Mouse (Mus musculus): ENCODE results near the gene Gemin4. TPM values are rescaled to one million over a fixed set of nuclear protein-coding genes. Genes with fewer than 3 reads are reported as not detected.

Gemin4 gene
- polyA plus RNA-seq, 1 experiment, result 19.4 TPM

DNA sequence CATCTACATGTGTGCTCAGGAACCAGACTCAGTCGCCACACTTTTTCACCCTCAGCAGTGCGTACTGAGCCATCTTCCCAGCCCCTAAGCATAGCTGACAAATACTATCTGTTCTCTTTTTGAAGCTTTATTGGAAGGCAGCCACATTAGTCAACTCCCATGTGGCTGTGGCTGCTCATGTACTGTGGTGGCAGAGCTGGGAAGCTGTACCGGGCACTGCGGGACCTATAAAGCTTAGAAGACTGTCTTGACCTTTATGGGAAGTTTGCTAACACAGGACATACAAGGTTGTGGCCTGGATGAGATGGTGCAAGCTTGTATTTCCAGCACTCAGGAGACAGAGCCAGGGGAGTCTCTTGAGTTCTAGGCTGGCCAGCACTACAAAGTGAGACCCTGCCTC lies 50.8 kb downstream of the Gemin4 start:
- peaks cover 2% of the 10 kb centered on the region for H3K36me3 ChIP-seq (ENCODE audit: control insufficient read depth, insufficient read depth)
- TF ChIP-seq CTCF (IDR thresholded peaks at IDR 0.05; ENCODE audit: control insufficient read depth, insufficient read depth, insufficient read length) (no peak), MAX (IDR thresholded peaks at IDR 0.05) (no peak), USF1 (IDR thresholded peaks at IDR 0.05; ENCODE audit: low read depth) (no peak), MYOD1 (IDR thresholded peaks at IDR 0.05; ENCODE audit: control insufficient read depth, insufficient read length, low read depth) (no peak), CEBPB (IDR thresholded peaks at IDR 0.05; ENCODE audit: low read depth) (no peak), FOSL1 (IDR thresholded peaks at IDR 0.05; ENCODE audit: insufficient read depth, low read length, poor library complexity, severe bottlenecking) (no peak)
- no peaks in the 10 kb centered on the region for H3K27me3 ChIP-seq (ENCODE audit: control insufficient read depth, insufficient read depth, insufficient read length)
- H3K79me3 ChIP-seq (ENCODE audit: low read depth), result no peaks in the 10 kb centered on the region
- no peak overlapping the region for H3K4me3 ChIP-seq (ENCODE audit: insufficient read depth, poor library complexity, severe bottlenecking)
- H3K79me2 ChIP-seq (ENCODE audit: control insufficient read depth, insufficient read depth), result no peaks in the 10 kb centered on the region
- H3ac ChIP-seq (ENCODE audit: control insufficient read depth, insufficient read length, low read depth), result no peak overlapping the region

Other genes with a start within 250 kb of the Gemin4 start
- not detected for gene 1700016K19Rik, start 217.8 kb downstream of the Gemin4 start, polyA plus RNA-seq (2012; fragmentation: generic; extraction: Trizol)
- gene Rflnb, start 189.9 kb downstream of the Gemin4 start, polyA plus RNA-seq (2012; fragmentation: generic; extraction: Trizol), result 8.0 TPM
- gene Vps53, start 38.0 kb downstream of the Gemin4 start, polyA plus RNA-seq (2012; fragmentation: generic; extraction: Trizol), result 29.2 TPM
- 21.4 TPM for gene Fam57a, start 38.0 kb downstream of the Gemin4 start, polyA plus RNA-seq (2012; fragmentation: generic; extraction: Trizol)
- gene Dbil5, start 56 bp downstream of the Gemin4 start, polyA plus RNA-seq (2012; fragmentation: generic; extraction: Trizol), result 0.46 TPM
- 20.9 TPM for gene Mrm3, start 26.1 kb upstream of the Gemin4 start, polyA plus RNA-seq (2012; fragmentation: generic; extraction: Trizol)
- gene Glod4, start 26.1 kb upstream of the Gemin4 start, polyA plus RNA-seq (2012; fragmentation: generic; extraction: Trizol), result 34.2 TPM
- gene Nxn, start 181.5 kb upstream of the Gemin4 start, polyA plus RNA-seq (2012; fragmentation: generic; extraction: Trizol), result 85.5 TPM
- gene Timm22, start 189.3 kb upstream of the Gemin4 start, polyA plus RNA-seq (2012; fragmentation: generic; extraction: Trizol), result 105 TPM

Measured in C2C12 (cell line).